Mouse (Mus musculus) embryonic facial prominence, embryonic 14.5 days (tissue): ENCODE measurements at regions not wholly inside any gene's neighbourhood (a gene's known extent, or its start where the extent isn't known, plus 50 kb on each side); places are given as distances from the start of the nearest gene placed in this dataset.
A peak's percentile ranks its signal among the peaks of the same experiment; 100 is the strongest.
"Not testable (repeated sequence)": the region's sequence is repeated elsewhere in the genome, so short reads cannot be mapped to it uniquely, and the experiment has no call there.

ENCODE experiments used
- ATAC-seq: fragments of 200-750 bp; cut with Nextera tagmentation; 2 replicates; pipeline ENCODE4 v1.8.0; 2017; ENCODE audit warnings: low read depth, moderate number of reproducible peaks, moderate TSS enrichment
- DNase-seq: peaks from one replicate; pipeline ENCODE4 v3.0.0-alpha.2; 2015; ENCODE audit warnings: low spot score
- H3K27ac ChIP-seq: fragments of 300-500 bp; sonication (generic); replicated peaks from 2 replicates; pipeline ENCODE4 v1.5.1; 2014; ENCODE audit warnings: low read depth, mild to moderate bottlenecking, low read length, moderate library complexity
- H3K27me3 ChIP-seq: fragments of 300-500 bp; sonication (generic); replicated peaks from 2 replicates; pipeline ENCODE4 v1.6.1; 2014; ENCODE audit warnings: low read length; ENCODE audit not compliant: control insufficient read depth, insufficient read depth
- H3K36me3 ChIP-seq: fragments of 300-500 bp; sonication (generic); 2 replicates; pipeline ENCODE4 v1.6.1; 2014; ENCODE audit warnings: low read length, mixed read lengths; ENCODE audit not compliant: control insufficient read depth, insufficient read depth
- H3K4me1 ChIP-seq: fragments of 300-500 bp; sonication (generic); 2 replicates; pipeline ENCODE4 v1.6.1; 2014; ENCODE audit warnings: antibody characterized with exemption, low read length; ENCODE audit not compliant: control insufficient read depth, insufficient read depth
- H3K4me2 ChIP-seq: fragments of 300-500 bp; sonication (generic); 2 replicates; pipeline ENCODE4 v1.6.1; 2014; ENCODE audit warnings: low read depth, mild to moderate bottlenecking, low read length, moderate library complexity, mixed read lengths
- H3K4me3 ChIP-seq: fragments of 300-500 bp; sonication (generic); 2 replicates; pipeline ENCODE4 v1.5.1; 2014; ENCODE audit warnings: low read depth, mild to moderate bottlenecking, low read length
- H3K9ac ChIP-seq: fragments of 300-500 bp; sonication (generic); 2 replicates; pipeline ENCODE4 v1.6.1; 2014; ENCODE audit warnings: low read depth, mild to moderate bottlenecking, low read length, moderate library complexity, mixed read lengths
- H3K9me3 ChIP-seq: fragments of 300-500 bp; sonication (generic); 2 replicates; pipeline ENCODE4 v1.6.1; 2016; ENCODE audit warnings: low read length; ENCODE audit not compliant: control insufficient read depth
- WGBS: fragments of 180-500 bp; shearing (Covaris S2); extraction: QIAGEN DNeasy Blood & Tissue Kit; methylation state at CpG from one replicate; pipeline ENCODE4 v1.1.7; 2014; 5-methylcytosine and 5-hydroxymethylcytosine counted together

- no peaks in the 10 kb centered on the region for H3K27me3 ChIP-seq
- H3K9ac ChIP-seq, result no peak overlapping the region
- ATAC-seq, result no peak
- 85% methylated on average over 5 of the region's 5 CpGs for WGBS
- no peaks in the 10 kb centered on the region for H3K36me3 ChIP-seq
- H3K27ac ChIP-seq, result no peak overlapping the region
- no peak overlapping the region for H3K4me3 ChIP-seq
- no peak overlapping the region for H3K4me2 ChIP-seq
- DNase-seq, result no peak
- no peaks in the 10 kb centered on the region for H3K9me3 ChIP-seq
- H3K4me1 ChIP-seq, result no peaks in the 10 kb centered on the region
Observed at GRCm38 (mm10) chr14:116697675-116698074, 227.4 kb upstream of the Gpc6 start.

GRCm38 (mm10) chr14:116698437-116698836 lies 226.7 kb upstream of the Gpc6 start:
- Histone ChIP-seq H3K4me1 (no peaks in the 10 kb centered on the region), H3K27ac (no peak overlapping the region), H3K27me3 (no peaks in the 10 kb centered on the region), H3K9me3 (no peaks in the 10 kb centered on the region), H3K9ac (no peak overlapping the region), H3K4me3 (no peak overlapping the region), H3K36me3 (no peaks in the 10 kb centered on the region), H3K4me2 (no peak overlapping the region)
- ATAC-seq (no peak), DNase-seq (no peak)
- 62% methylated on average over 7 of the region's 7 CpGs for WGBS

- not testable (repeated sequence) for H3K9ac ChIP-seq
- WGBS, result 81% methylated on average over 6 of the region's 6 CpGs
Observed at GRCm38 (mm10) chr14:116734596-116734995, 190.5 kb upstream of the Gpc6 start.

DNA sequence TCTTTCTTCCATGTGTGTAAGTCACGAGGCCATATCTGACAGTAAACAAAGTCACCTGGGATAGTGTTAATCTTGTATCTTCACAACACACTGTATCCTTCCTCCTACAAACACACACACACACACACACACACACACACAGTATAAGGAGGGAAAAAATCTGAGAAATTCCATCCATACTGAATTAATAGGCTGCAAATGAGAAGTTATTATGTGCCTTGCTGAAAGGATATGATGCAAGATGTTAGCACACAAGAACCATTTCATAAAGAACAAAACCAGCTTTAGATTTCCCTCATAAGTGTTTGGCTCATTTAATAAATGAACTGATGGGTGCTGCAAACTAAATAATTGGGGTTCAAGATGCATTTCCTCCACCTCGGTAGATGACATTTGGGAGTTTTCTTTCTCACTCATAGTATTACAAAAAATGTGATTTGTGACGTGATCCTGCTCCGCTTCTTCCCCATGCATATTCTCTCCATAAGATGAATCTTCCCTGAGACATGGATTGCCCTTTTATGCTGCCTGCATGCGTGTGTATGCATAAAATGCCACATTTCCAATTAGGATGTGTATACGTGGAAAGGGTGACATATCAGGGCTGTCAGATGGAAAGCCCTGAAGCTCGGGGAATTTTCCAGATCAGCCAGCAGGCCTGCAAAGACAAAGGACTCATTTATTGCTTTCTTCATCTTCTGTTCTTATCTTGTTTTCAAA lies 170.5 kb upstream of the Gpc6 start:
- H3K4me2 ChIP-seq, result no peak overlapping the region
- H3K9me3 ChIP-seq, result no peaks in the 10 kb centered on the region
- H3K27me3 ChIP-seq, result no peaks in the 10 kb centered on the region
- no peaks in the 10 kb centered on the region for H3K36me3 ChIP-seq
- no peaks in the 10 kb centered on the region for H3K4me1 ChIP-seq
- DNase-seq (no peak), ATAC-seq (no peak)
- no peak overlapping the region for H3K4me3 ChIP-seq
- 78% methylated on average over 7 of the region's 7 CpGs for WGBS
- H3K9ac ChIP-seq, result no peak overlapping the region
- no peak overlapping the region for H3K27ac ChIP-seq

More at GRCm38 (mm10) chr14:116734596-116734995, 190.5 kb upstream of the Gpc6 start:
- ATAC-seq, DNase-seq, H3K4me3 ChIP-seq, H3K4me2 ChIP-seq, H3K27ac ChIP-seq, H3K9me3 ChIP-seq, H3K4me1 ChIP-seq, H3K27me3 ChIP-seq, H3K36me3 ChIP-seq: not testable (repeated sequence)

GRCm38 (mm10) chr14:116761429-116761828 lies 163.7 kb upstream of the Gpc6 start:
- H3K4me1 ChIP-seq, result no peaks in the 10 kb centered on the region
- WGBS, result 63% methylated on average over 2 of the region's 2 CpGs
- H3K27me3 ChIP-seq, result no peaks in the 10 kb centered on the region
- DNase-seq (no peak), ATAC-seq (no peak)
- H3K4me2 ChIP-seq, result no peak overlapping the region
- no peak overlapping the region for H3K27ac ChIP-seq
- H3K9ac ChIP-seq, result no peak overlapping the region
- H3K4me3 ChIP-seq, result no peak overlapping the region
- H3K36me3 ChIP-seq, result no peaks in the 10 kb centered on the region
- H3K9me3 ChIP-seq, result no peaks in the 10 kb centered on the region

DNA sequence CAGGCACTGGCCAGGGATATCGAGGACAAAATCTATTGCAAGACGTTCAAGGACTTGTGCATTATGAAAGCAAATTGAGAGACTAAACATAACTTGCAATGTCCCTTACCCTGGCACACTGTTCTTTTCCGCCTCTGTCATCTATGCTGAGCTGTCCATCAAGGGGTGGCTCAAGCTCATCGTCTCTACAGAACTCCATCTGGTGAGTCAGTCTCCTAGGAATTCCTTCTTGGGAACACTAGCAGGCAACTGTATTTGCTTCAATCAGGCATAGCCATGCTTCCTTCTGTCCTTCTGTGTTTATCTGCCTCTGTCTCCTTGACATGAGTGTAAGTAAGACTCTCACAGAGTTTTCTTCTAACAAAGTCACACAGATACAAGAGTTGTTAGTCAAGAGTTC lies 154.0 kb upstream of the Gpc6 start:
- Histone ChIP-seq H3K27ac (no peak overlapping the region), H3K36me3 (no peaks in the 10 kb centered on the region), H3K9me3 (no peaks in the 10 kb centered on the region), H3K4me3 (no peak overlapping the region), H3K9ac (no peak overlapping the region), H3K27me3 (no peaks in the 10 kb centered on the region), H3K4me1 (no peaks in the 10 kb centered on the region), H3K4me2 (no peak overlapping the region)
- DNase-seq, result no peak
- ATAC-seq, result no peak
- 74% methylated on average over 4 of the region's 4 CpGs for WGBS

DNA sequence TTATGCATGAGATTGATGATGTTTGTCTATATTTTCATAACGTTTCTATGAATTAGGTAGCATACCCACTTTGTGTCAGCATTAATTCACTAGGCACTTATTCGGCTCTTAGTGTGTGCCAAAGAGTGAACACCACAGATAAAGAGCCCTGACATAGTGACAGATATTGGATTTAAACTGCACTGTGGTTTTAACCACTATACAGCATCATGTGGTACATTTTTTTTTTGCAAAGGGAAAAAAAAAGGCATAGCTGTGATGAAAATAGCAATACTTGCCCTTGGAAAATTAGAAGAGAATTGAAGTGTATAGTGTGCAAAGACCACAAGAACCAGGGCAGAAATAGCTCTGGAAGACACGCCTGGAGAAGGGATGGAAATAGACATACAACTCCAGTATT lies 153.4 kb upstream of the Gpc6 start:
- DNase-seq (peak; percentile 26), ATAC-seq (no peak)
- no peak overlapping the region for H3K27ac ChIP-seq
- H3K4me2 ChIP-seq, result no peak overlapping the region
- H3K9ac ChIP-seq, result no peak overlapping the region
- no peaks in the 10 kb centered on the region for H3K36me3 ChIP-seq
- no peaks in the 10 kb centered on the region for H3K4me1 ChIP-seq
- H3K4me3 ChIP-seq, result no peak overlapping the region
- WGBS, result 70% methylated on average over 3 of the region's 3 CpGs
- no peaks in the 10 kb centered on the region for H3K9me3 ChIP-seq
- no peaks in the 10 kb centered on the region for H3K27me3 ChIP-seq

DNA sequence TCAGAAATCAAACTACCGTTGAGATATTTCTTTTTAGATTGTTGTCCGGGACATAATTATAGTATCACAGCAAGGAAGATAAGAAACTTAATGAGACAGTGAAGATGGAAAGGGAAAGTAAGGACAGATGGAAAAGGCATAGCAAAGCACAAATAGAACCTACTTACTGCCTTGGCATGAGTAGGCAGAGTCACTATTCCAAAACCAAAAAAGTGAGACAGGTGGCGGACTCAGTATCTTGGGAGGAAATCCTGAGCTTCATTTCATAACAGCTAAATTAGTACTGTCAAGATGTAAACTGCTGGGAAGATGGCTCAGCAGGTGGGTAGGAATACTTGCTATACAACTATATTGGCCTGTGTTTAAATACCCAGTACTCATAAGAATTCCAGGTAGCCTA lies 145.5 kb upstream of the Gpc6 start:
- Histone ChIP-seq H3K4me1 (no peaks in the 10 kb centered on the region), H3K9ac (no peak overlapping the region), H3K27me3 (no peaks in the 10 kb centered on the region), H3K27ac (no peak overlapping the region), H3K36me3 (no peaks in the 10 kb centered on the region), H3K4me3 (no peak overlapping the region), H3K9me3 (no peaks in the 10 kb centered on the region), H3K4me2 (no peak overlapping the region)
- ATAC-seq (no peak), DNase-seq (no peak)
- 95% methylated on average over 3 of the region's 3 CpGs for WGBS

- WGBS, result 67% methylated on average over 3 of the region's 3 CpGs
Observed at GRCm38 (mm10) chr14:116783840-116784239, 141.3 kb upstream of the Gpc6 start.

More at GRCm38 (mm10) chr14:116783840-116784239, 141.3 kb upstream of the Gpc6 start:
- H3K4me2 ChIP-seq, result no peak overlapping the region
- no peak overlapping the region for H3K9ac ChIP-seq
- H3K4me1 ChIP-seq, result no peaks in the 10 kb centered on the region
- no peak for DNase-seq
- no peaks in the 10 kb centered on the region for H3K36me3 ChIP-seq
- no peak overlapping the region for H3K4me3 ChIP-seq
- ATAC-seq, result no peak
- no peak overlapping the region for H3K27ac ChIP-seq
- no peaks in the 10 kb centered on the region for H3K27me3 ChIP-seq
- no peaks in the 10 kb centered on the region for H3K9me3 ChIP-seq
